10 mouse cellular contexts compared by ENCODE assay signal in genomic region chr10:40416944-40417343, GRCm38 (mm10).
DNase-seq lines count a peak whose midpoint lies in the region; ATAC-seq and TF ChIP-seq lines count a peak whose summit lies in the region.
"Had no signal": no experiment of that assay in that cellular context is flagged by ENCODE, and none has a peak within 500 bp of the region (broad histone marks: within the 10 kb centered on the region; RNA-seq: fewer than 3 reads in every experiment).

No protein-coding gene starts in this region.

- H3K4me1 ChIP-seq in hindbrain, postnatal 0 days (ENCODE audit: insufficient read depth, low read length): peaks cover 7% of the 10 kb centered on the region; the same call in 1 of the 2 replicates
- H3K4me1 ChIP-seq in hindbrain, embryonic 14.5 days (replicated peaks; ENCODE audit: control insufficient read depth, insufficient read depth, low read length): 0 out of 2 replicates have a peak, but pooled peaks cover 5% of the 10 kb centered on the region
- no peaks in the 10 kb centered on the region; the same call in 1 of the 2 replicates for H3K4me1 ChIP-seq in midbrain, embryonic 16.5 days (ENCODE audit: control insufficient read depth, insufficient read depth, low read length)

- no peaks in the 10 kb centered on the region for H3K9me3 ChIP-seq in hindbrain, postnatal 0 days (ENCODE audit: low read length)
- no peaks in the 10 kb centered on the region for H3K9me3 ChIP-seq in hindbrain, embryonic 14.5 days (ENCODE audit: control insufficient read depth, low read length)
- H3K9me3 ChIP-seq in midbrain, embryonic 16.5 days (replicated peaks; ENCODE audit: control insufficient read depth, low read length, poor library complexity, severe bottlenecking): no peaks in the 10 kb centered on the region
- H3K9me3 ChIP-seq: G1E had no signal

- peak; percentile 69 for DNase-seq in hindbrain, postnatal 0 days (ENCODE audit: low spot score)
- DNase-seq in hindbrain, embryonic 14.5 days (ENCODE audit: low spot score): no peak
- DNase-seq in adrenal gland, adult 8-10 months: peak; percentile 76
- peak; percentile 59 to 86 for DNase-seq in frontal cortex, postnatal 36 days (ENCODE audit: low spot score in 2 of 2)
- peak; percentile 24 to 30 for DNase-seq in layer of hippocampus, postnatal 10 days (ENCODE audit: low spot score in 2 of 2)
- DNase-seq in right cerebral cortex, postnatal 14 days: peak; percentile 52
- no peak for DNase-seq in B cell, adult 2 months

- no peak for TF ChIP-seq CTCF in hindbrain, postnatal 0 days (IDR thresholded peaks at IDR 0.05; ENCODE audit: low read depth)

- no peak overlapping the region for H3K4me2 ChIP-seq in hindbrain, postnatal 0 days (ENCODE audit: low read depth, low read length)
- no peak overlapping the region for H3K4me2 ChIP-seq in hindbrain, embryonic 14.5 days (replicated peaks)
- no peak overlapping the region for H3K4me2 ChIP-seq in midbrain, embryonic 16.5 days (ENCODE audit: low read length)

- H3K27me3 ChIP-seq in hindbrain, postnatal 0 days (ENCODE audit: insufficient read depth, low read length): no peaks in the 10 kb centered on the region
- H3K27me3 ChIP-seq in hindbrain, embryonic 14.5 days (ENCODE audit: control insufficient read depth, insufficient read depth, low read length): no peaks in the 10 kb centered on the region
- no peaks in the 10 kb centered on the region for H3K27me3 ChIP-seq in midbrain, embryonic 16.5 days (ENCODE audit: control insufficient read depth, insufficient read depth, low read depth, low read length)

- H3K36me3 ChIP-seq in hindbrain, postnatal 0 days (ENCODE audit: insufficient read depth, low read length): no peaks in the 10 kb centered on the region
- H3K36me3 ChIP-seq in hindbrain, embryonic 14.5 days (replicated peaks; ENCODE audit: control insufficient read depth, insufficient read depth): no peaks in the 10 kb centered on the region
- H3K36me3 ChIP-seq in midbrain, embryonic 16.5 days (ENCODE audit: control insufficient read depth, insufficient read depth, low read length): no peaks in the 10 kb centered on the region

- no peak overlapping the region for H3K27ac ChIP-seq in hindbrain, postnatal 0 days
- no peak overlapping the region for H3K27ac ChIP-seq in hindbrain, embryonic 14.5 days
- H3K27ac ChIP-seq in midbrain, embryonic 16.5 days (ENCODE audit: low read length): no peak overlapping the region
- H3K27ac ChIP-seq: macrophage had no signal

- H3K4me3 ChIP-seq in hindbrain, postnatal 0 days (ENCODE audit: low read length): no peak overlapping the region
- H3K4me3 ChIP-seq in hindbrain, embryonic 14.5 days (replicated peaks; ENCODE audit: low read length): no peak overlapping the region
- H3K4me3 ChIP-seq in midbrain, embryonic 16.5 days (ENCODE audit: low read depth, low read length): no peak overlapping the region

- 41% methylated on average over 7 of the region's 7 CpGs for whole genome bisulfite sequencing in hindbrain, postnatal 0 days
- 76% methylated on average over 7 of the region's 7 CpGs for WGBS in hindbrain, embryonic 14.5 days
- 77% methylated on average over 7 of the region's 7 CpGs for WGBS in midbrain, embryonic 16.5 days

- 0 out of 2 replicates have a peak, but pooled peaks have one; percentile 32 for ATAC-seq in hindbrain, postnatal 0 days
- no peak for ATAC-seq in hindbrain, embryonic 14.5 days (ENCODE audit: low FRiP score)
- no peak for ATAC-seq in midbrain, embryonic 16.5 days

- no peak overlapping the region for H3K9ac ChIP-seq in hindbrain, postnatal 0 days (replicated peaks; ENCODE audit: low read length)
- no peak overlapping the region for H3K9ac ChIP-seq in hindbrain, embryonic 14.5 days
- H3K9ac ChIP-seq in midbrain, embryonic 16.5 days (ENCODE audit: low read depth, low read length): no peak overlapping the region

Comparison
In these comparisons a context has a peak if more than half of its experiments do, and no peak if none do; other contexts are left out.
1. DNase-seq: peak in hindbrain, postnatal 0 days (single experiment), adrenal gland, adult 8-10 months (single experiment), frontal cortex, postnatal 36 days (2 of 2), layer of hippocampus, postnatal 10 days (2 of 2) and right cerebral cortex, postnatal 14 days (single experiment); none in hindbrain, embryonic 14.5 days (single experiment) and B cell, adult 2 months (0 of 2).